Mouse (Mus musculus): ENCODE results near the gene Rbm28. TPM values are rescaled to one million over a fixed set of nuclear protein-coding genes. Genes with fewer than 3 reads are reported as not detected.
"Not testable (repeated sequence)": the region's sequence is repeated elsewhere in the genome, so short reads cannot be mapped to it uniquely, and the experiment has no call there.

The Rbm28 gene
- total RNA-seq, 2 experiments from 2014 or later: 12.9 to 15.2 TPM

DNA sequence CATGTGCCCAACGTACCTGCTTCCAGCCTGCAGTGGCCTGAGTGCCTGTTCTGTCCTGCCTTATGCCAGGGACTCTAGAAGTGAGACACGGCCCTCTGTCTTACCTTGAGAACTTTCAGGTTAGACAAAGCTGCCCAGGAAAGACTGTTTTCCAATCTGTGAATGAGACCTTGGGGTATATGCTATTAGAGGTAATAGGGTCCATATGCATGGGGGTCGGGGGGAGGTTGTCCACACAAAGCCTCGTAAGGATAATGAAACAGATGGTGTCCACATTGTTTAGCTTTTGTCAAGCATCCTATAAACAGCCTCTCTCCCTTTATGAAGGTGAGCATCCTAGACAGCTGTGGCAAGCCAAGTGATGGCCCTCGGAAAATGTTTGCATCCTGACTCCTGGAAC, 30.3 kb upstream of the Rbm28 start:
- DNase-seq (ENCODE audit: low spot score): no peak

DNA sequence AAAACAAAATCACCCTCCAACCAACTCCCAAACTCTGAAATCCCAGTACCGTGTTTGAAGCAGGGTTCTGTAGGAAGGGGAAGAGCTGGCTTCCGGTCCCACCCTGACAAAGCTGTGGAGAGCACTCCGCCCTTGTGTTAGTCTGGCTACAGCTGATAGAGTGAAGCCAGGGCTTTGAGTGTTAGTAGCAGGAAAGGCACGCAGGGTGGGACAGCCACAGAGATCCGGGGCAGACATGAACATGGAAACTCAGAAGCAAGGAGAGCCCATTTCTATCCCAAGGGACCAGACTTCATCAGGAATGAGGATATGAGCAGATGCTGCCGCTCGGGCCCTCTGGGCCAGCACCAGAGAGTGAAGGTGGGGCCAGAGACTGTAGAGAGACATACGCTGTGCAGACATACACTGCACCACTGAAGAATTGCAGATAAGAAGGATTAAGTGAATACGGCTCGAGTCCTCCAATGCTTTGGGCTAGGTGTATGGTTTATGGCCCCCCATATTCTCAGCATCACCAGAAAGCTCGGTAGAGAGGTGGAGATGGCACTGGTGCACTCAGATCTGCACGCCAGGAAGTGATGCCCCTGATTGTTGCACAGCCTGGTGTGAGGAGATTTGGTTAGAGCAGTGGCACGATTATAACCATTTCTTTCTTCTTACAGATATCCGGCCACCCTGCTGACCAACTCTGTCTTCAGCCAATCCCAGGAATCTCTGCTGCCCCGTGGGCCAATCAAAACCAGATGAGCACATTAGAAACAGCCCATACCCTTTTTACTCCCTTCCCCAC, 29.4 kb upstream of the Rbm28 start:
- peak; percentile 45 for DNase-seq (ENCODE audit: low spot score)

GRCm38 (mm10) chr6:29187936-29188335, 23.1 kb upstream of the Rbm28 start:
- DNase-seq (ENCODE audit: low spot score): no peak

- DNase-seq (ENCODE audit: low spot score): no peak
Observed at GRCm38 (mm10) chr6:29179843-29180242, 15.0 kb upstream of the Rbm28 start.

GRCm38 (mm10) chr6:29178888-29179658, 14.3 kb upstream of the Rbm28 start, which contains the start of gene Prrt4:
Gene Prrt4, minus strand, starts transcription at chr6:29179584.
- DNase-seq (ENCODE audit: low spot score): peak; percentile 30

- DNase-seq (ENCODE audit: low spot score): no peak
Observed at GRCm38 (mm10) chr6:29177901-29178879, 13.4 kb upstream of the Rbm28 start.

GRCm38 (mm10) chr6:29175113-29175512, 10.3 kb upstream of the Rbm28 start:
- no peak for DNase-seq (ENCODE audit: low spot score)

GRCm38 (mm10) chr6:29174368-29174767, 9.6 kb upstream of the Rbm28 start:
- no peak for DNase-seq (ENCODE audit: low spot score)

DNA sequence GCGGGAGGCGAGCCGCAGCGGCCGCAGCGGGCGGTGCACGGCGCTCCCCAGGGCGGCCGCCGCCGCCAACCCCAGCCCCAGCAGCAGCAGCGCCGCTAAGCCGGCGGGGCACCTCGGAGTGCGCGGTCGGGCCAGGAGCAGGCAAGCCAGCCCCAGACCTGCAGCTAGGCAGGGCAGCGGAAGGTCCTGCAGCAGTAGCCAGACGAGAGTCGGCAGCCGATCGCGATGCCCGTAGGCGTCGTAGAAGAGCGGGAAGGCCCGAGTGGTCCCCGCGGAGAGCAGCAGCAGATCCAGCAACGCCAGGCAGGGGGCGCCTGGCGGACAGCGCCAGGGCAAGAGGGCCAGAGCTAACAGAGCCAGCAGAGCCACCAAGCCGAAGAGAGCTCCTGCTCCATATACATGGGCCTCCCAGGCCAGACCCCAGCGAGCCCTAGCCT, 6.2 kb upstream of the Rbm28 start:
- DNase-seq (ENCODE audit: low spot score): peak; percentile 72

DNA sequence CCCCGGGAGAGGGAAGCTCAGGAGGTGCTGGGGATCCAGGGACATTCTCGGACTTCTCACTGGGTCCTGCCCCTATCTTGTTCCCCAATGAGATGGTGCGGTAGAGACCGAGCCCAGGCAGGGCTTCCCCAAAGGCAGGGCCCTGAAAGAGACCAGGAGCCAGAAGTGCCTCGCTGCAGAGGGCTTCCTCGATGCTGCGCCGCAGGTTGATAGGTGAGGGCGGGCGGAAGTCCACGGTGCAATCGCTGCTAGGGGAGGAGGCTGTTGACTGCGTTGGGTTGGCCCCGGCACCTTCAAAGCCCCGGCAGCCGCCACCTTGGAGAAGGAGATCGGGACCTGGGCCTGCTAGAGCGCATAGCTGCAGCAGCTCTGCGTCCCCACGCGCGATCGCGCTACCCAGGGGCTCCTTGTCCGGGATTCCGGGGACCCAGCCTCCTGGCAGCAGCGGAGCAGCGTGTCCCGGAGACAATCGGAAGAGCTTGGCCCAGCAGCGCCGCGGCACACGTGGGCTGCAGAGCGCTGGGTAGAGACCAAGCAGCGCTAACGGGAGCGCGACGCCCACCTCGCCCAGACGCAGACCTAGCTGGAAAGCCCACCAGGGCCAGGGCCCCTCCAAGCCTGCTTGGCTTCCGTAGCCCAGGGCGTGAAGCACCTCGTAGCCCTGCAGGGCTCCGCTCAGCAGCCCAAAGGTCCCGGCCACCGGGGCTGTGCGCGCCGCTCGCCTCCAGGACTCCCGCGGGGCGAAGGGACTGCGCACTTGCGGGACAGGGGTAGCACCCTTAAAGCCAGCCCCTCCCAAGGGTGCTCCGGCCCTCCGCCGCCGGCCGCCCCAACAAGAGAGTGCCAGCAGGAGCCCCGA, 5.5 kb upstream of the Rbm28 start:
- peak; percentile 11 for DNase-seq (ENCODE audit: low spot score)

DNA sequence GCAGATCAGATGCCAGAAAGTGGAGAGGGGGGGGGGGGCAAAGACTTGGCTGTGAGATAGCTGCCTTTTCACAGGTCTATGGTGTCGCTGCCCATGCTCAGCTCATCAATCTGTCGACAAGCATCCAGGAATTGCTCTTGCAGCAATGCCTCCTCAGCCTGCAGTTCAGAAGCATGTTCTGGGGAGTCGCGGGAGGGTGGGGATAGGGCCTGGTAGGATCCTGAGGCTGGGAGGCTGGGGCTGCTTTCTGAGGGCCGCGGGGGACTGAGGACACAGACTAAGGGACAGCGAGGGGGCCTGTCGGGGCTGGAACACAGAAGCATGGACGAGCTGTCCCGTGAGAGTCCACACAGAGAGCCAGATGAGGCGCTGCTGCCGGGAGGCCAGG, 4.9 kb upstream of the Rbm28 start:
- no peak for DNase-seq (ENCODE audit: low spot score)

DNA sequence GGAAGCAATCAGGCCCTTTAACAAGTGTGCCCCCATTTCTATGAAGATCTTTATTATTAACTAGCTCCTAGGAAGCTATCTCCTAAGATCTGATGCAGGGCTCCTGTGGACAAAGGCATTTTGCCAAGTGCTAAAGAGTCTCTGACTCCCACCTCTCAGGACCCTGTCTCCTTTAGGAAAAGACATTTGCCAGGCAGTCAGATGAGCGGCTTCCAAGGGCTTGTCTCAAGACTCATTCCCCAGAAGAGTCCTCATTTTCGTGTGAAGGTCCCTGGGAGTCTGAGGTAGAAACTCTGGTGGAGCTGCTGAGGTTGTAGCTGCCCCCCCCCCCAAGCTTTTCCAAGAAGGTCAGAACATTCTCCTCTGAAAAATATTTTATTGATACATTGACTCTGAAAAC, 4.1 kb upstream of the Rbm28 start:
- no peak for DNase-seq (ENCODE audit: low spot score)

DNA sequence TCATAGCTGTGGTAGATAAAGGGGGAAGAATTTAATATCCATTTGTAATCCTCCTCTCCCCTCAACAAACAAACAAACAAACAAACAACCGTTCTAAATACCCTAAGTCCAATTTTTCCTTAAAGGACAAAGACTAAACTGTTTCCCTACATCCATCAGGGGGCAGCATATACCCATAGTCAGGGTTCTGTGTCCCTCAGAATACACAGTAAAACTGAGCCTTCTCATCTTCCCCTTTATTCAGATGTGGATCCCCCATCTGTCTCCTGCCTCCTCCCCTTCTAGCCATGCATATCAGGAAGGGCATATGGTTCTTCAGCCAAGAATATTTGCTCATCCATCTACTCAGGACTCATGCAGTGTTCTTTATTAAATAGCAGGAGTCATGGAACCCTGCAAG, 1.4 kb upstream of the Rbm28 start:
- DNase-seq (ENCODE audit: low spot score): peak; percentile 47

DNA sequence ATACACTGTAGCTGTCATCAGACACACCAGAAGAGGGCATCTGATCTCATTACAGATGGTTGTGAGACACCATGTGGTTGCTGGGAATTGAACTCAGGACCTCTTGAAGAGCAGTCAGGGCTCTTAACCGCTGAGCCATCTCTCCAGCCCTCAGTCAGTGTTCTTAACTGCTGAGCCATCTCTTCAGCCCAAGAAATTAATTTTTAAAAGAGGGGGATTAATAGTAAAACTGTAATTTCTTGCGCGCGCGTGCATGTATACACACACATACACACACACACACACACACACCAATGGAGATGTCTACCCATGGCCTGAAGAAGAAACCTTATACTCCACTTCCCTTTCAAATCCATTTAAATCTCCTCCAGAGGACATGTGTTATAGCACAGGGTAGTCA, 3.5 kb downstream of the Rbm28 start:
- not testable (repeated sequence) for DNase-seq (ENCODE audit: low spot score)

DNA sequence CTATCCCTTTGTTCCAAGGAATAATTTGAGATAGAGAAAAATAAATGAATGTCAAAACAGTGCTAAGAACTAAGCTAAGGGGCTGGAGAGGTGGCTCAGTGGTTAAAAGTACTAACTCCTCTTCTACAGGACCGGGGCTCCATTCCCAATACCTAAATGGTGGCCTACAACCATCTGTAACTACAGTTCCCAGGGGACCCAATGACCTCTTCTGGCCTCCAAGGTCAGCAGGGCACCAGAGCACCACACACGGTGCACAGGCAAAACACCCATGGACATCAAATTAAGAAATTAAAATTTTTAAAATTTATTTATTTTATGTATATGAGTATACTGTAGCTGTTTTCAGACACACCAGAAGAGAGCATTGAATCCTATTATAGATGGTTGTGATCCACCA, 4.0 kb downstream of the Rbm28 start:
- DNase-seq (ENCODE audit: low spot score): no peak

- no peak for DNase-seq (ENCODE audit: low spot score)
Observed at GRCm38 (mm10) chr6:29156326-29156725, 8.5 kb downstream of the Rbm28 start.

DNA sequence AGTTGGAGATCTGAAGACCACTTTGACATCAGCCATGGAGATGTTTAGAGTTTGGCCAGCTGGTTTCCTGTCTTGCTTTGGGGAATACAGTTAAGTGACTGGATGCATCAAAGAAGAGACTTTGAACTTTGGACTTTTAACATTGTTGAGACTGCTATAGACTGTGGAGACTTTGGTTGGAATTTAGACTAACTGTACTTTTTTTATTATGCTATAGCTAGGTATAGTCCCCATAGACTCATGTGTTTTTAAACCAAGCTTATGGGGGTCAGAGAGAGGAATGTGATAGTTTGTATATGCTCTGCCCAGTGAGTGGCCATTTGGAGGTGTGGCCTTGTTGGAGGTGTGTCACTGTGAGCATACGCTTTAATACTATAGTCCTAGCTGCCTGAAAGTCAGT, 14.8 kb downstream of the Rbm28 start:
- DNase-seq (ENCODE audit: low spot score): no peak

DNA sequence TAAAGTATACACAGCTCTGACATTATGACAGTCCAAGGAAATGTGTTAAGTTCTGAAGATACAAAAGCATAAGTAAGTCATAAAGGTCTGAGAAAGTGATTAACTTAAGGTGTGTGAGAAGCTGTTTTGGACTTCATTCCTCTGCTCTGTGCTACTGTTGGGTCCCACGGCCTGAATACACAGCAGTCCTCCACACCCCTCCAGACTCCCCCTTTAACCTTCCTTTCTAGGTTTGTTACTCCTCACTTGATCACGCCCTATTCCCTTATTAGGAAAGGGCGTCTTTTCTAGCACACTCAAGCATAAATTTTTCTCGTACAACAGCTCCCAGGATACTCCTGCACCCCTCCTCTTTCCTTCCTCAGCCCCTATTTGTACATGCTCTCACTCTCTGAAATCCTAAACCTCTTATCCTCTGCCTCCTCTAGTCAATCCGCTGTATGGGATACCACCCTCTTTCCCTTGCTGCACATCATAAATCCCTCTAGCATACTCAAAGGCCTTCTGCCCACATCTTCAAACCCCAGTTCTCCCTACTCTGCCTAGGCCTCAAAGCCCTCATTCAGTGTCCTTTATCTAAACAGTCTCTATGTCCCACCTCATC, 17.3 kb downstream of the Rbm28 start:
- DNase-seq (ENCODE audit: low spot score): no peak

DNA sequence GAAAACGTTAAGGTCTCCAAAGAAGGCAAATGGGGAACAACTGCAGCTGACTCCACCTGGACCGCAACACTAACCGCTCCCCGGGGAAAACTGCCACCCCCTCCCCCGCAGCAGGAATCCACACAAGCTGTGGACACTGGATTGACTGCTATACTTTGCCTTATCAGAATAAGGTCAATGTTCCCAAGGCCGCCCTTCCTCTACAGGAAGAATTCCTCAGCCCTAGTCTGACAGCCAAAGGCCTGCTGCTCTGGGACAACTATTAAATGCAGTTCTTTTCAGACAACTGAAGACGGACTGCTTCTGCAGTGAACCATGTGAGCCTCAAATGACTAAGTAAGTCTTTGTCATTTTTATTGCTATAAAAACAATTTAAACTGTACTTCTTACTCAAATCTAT, 18.2 kb downstream of the Rbm28 start:
- no peak for DNase-seq (ENCODE audit: low spot score)
